Mouse (Mus musculus) liver, postnatal 0 days (tissue): ENCODE measurements around the gene Ddhd1.

Experiments
- CTCF ChIP-seq: sonication (generic); IDR thresholded peaks from 2 replicates; pipeline ENCODE4 v1.5.1; 2016; ENCODE audit warnings: antibody characterized with exemption, low read depth
- EP300 ChIP-seq: IDR thresholded peaks from 2 replicates; pipeline ENCODE4 v1.6.1; 2016; ENCODE audit warnings: antibody characterized with exemption, low read depth, mild to moderate bottlenecking

DNA sequence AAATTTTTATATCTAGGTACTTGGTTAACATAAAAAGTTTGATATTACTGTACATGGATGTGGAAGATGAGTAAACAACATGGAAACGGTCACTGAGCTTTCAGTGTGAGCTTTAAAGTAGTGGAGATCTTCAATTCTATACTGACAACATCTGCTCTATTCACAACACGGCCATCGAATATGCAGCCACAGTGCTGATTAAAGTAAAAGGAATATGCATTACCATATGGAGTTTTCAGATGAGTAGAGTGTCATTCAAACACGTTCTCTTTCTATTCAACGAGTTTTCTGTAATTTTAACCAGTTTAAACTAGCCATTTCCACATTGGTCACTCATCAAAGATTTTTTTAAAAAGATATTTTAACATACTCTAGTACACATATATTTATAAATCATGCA, 15.1 kb downstream of the Ddhd1 start:
- TF ChIP-seq CTCF (no peak), EP300 (no peak)
